Mouse (Mus musculus) embryonic fibroblast, embryonic 13.5 days (primary cell): Measurements from ENCODE around the gene Amd1. TPM values are rescaled to one million over a fixed set of nuclear protein-coding genes. Genes with fewer than 3 reads are reported as not detected.

Experiments used
- H3K27ac ChIP-seq: 2 replicates; pipeline ENCODE4 v1.5.1; 2012; ENCODE audit warnings: low read length, control low read depth, inconsistent platforms; ENCODE audit not compliant: insufficient read depth
- H3K4me1 ChIP-seq: 2 replicates; pipeline ENCODE4 v1.6.1; 2011; ENCODE audit warnings: low read length; ENCODE audit not compliant: control insufficient read depth, insufficient read depth
- H3K4me3 ChIP-seq: 2 replicates; pipeline ENCODE4 v1.5.1; 2011; ENCODE audit warnings: mild to moderate bottlenecking, control low read depth, low read length; ENCODE audit not compliant: insufficient read depth
- CTCF ChIP-seq: IDR thresholded peaks from 2 replicates; pipeline ENCODE4 v1.5.1; 2011; ENCODE audit warnings: mild to moderate bottlenecking, control low read depth, low read length, moderate library complexity, borderline replicate concordance; ENCODE audit not compliant: insufficient read depth
- POLR2A ChIP-seq: IDR thresholded peaks from 2 replicates; pipeline ENCODE4 v1.6.1; 2011; ENCODE audit warnings: low read depth, mild to moderate bottlenecking, control low read depth, low read length, moderate library complexity
- polyA plus RNA-seq: library from polyadenylated mRNA; stranded (reverse); fragments of >200 nt; gene quantifications from 2 replicates; pipeline ENCODE4 v1.2.4, GENCODE M21; 2011; ENCODE audit warnings: low read depth; ENCODE audit not compliant: missing spikeins, insufficient read length

Amd1 gene
- polyA plus RNA-seq, 1 experiment, result 74.7 TPM

- Histone ChIP-seq H3K4me3 (no peak within 1 kb of the TSS), H3K27ac (peak within 1 kb of the TSS; percentile 23), H3K4me1 (0 out of 2 replicates have a peak, but pooled peaks cover 1% of the 10 kb centered on the region)
- TF ChIP-seq CTCF (no peak), POLR2A (no peak)
Observed at GRCm38 (mm10) chr10:40339351-40339964, 37.5 kb upstream of the Amd1 start, which contains the start of gene Cdk19. Gene Cdk19, plus strand, starts transcription at chr10:40339564.

- H3K4me3 ChIP-seq, result no peak overlapping the region
- H3K4me1 ChIP-seq, result no peaks in the 10 kb centered on the region
- H3K27ac ChIP-seq, result no peak overlapping the region
- TF ChIP-seq POLR2A, result no peak
- TF ChIP-seq CTCF, result no peak
Observed at GRCm38 (mm10) chr10:40332864-40333263, 30.9 kb upstream of the Amd1 start.

GRCm38 (mm10) chr10:40330262-40330661, 28.3 kb upstream of the Amd1 start:
- H3K4me3 ChIP-seq, result no peak overlapping the region
- no peak overlapping the region; the same call in 1 of the 2 replicates for H3K27ac ChIP-seq
- no peaks in the 10 kb centered on the region for H3K4me1 ChIP-seq
- TF ChIP-seq CTCF (no peak), POLR2A (no peak)

GRCm38 (mm10) chr10:40328004-40328551, 26.1 kb upstream of the Amd1 start:
- H3K27ac ChIP-seq, result no peak overlapping the region
- no peaks in the 10 kb centered on the region for H3K4me1 ChIP-seq
- TF ChIP-seq CTCF (no peak), POLR2A (no peak)
- H3K4me3 ChIP-seq, result no peak overlapping the region

- Histone ChIP-seq H3K4me3 (no peak overlapping the region), H3K4me1 (no peaks in the 10 kb centered on the region), H3K27ac (no peak overlapping the region)
- no peak for TF ChIP-seq CTCF
- no peak for TF ChIP-seq POLR2A
Observed at GRCm38 (mm10) chr10:40320306-40320705, 18.3 kb upstream of the Amd1 start.

- Histone ChIP-seq H3K4me1 (no peaks in the 10 kb centered on the region), H3K4me3 (no peak overlapping the region), H3K27ac (no peak overlapping the region)
- no peak for TF ChIP-seq POLR2A
- TF ChIP-seq CTCF, result no peak
Observed at GRCm38 (mm10) chr10:40316841-40317585, 15.0 kb upstream of the Amd1 start.

- H3K4me1 ChIP-seq, result no peaks in the 10 kb centered on the region
- no peak overlapping the region for H3K27ac ChIP-seq
- no peak for TF ChIP-seq CTCF
- no peak for TF ChIP-seq POLR2A
- H3K4me3 ChIP-seq, result no peak overlapping the region
Observed at GRCm38 (mm10) chr10:40312781-40313180, 10.8 kb upstream of the Amd1 start.

- H3K4me1 ChIP-seq, result no peaks in the 10 kb centered on the region
- H3K27ac ChIP-seq, result no peak overlapping the region
- H3K4me3 ChIP-seq, result no peak overlapping the region
- TF ChIP-seq POLR2A, result no peak
- TF ChIP-seq CTCF, result no peak
Observed at GRCm38 (mm10) chr10:40309884-40310635, 8.1 kb upstream of the Amd1 start.

GRCm38 (mm10) chr10:40307826-40308583, 6.0 kb upstream of the Amd1 start:
- Histone ChIP-seq H3K4me1 (no peaks in the 10 kb centered on the region), H3K4me3 (no peak overlapping the region), H3K27ac (no peak overlapping the region)
- TF ChIP-seq POLR2A (no peak), CTCF (no peak)

GRCm38 (mm10) chr10:40305989-40306388, 4.0 kb upstream of the Amd1 start:
- TF ChIP-seq CTCF (no peak), POLR2A (no peak)
- no peak overlapping the region for H3K27ac ChIP-seq

More at GRCm38 (mm10) chr10:40305989-40306388, 4.0 kb upstream of the Amd1 start:
- H3K4me1 ChIP-seq, result no peaks in the 10 kb centered on the region
- no peak overlapping the region for H3K4me3 ChIP-seq
